Mouse (Mus musculus) lung, adult 2 months (tissue): Measurements from ENCODE around the gene Ets1.

Experiments
- CTCF ChIP-seq: fragments of 200-500 bp; IDR thresholded peaks from 2 replicates; pipeline ENCODE4 v1.5.1; 2011; ENCODE audit warnings: mild to moderate bottlenecking, low read length, control low read depth; ENCODE audit not compliant: insufficient read depth
- POLR2A ChIP-seq: fragments of 200-500 bp; IDR thresholded peaks from 2 replicates; pipeline ENCODE4 v1.6.1; 2011; ENCODE audit warnings: low read depth, mild to moderate bottlenecking, control low read depth, low read length, borderline replicate concordance; ENCODE audit errors: extremely low read depth

- no peak for TF ChIP-seq CTCF
- TF ChIP-seq POLR2A: no peak
These were observed 12.3 kb downstream of the Ets1 start for GRCm38 (mm10) chr9:32648286-32648685.
